Mouse (Mus musculus) right cerebral cortex, postnatal 25 days (tissue): ENCODE measurements at regions not wholly inside any gene's neighbourhood (a gene's known extent, or its start where the extent isn't known, plus 50 kb on each side); places are given as distances from the start of the nearest gene placed in this dataset.

ENCODE experiments used
- DNase-seq: peaks from one replicate; pipeline ENCODE4 v3.0.0; 2022

GRCm38 (mm10) chr10:83897558-83897957 is 174.9 kb downstream of the 1500009L16Rik start:
- no peak for DNase-seq

- DNase-seq: no peak
Measured at GRCm38 (mm10) chr10:83906751-83907150, 184.1 kb downstream of the 1500009L16Rik start.

- no peak for DNase-seq
Measured at GRCm38 (mm10) chr10:83910649-83911370, 188.1 kb downstream of the 1500009L16Rik start.

- no peak for DNase-seq
Measured at GRCm38 (mm10) chr10:83914401-83915132, 191.9 kb downstream of the 1500009L16Rik start.

- no peak for DNase-seq
Measured at GRCm38 (mm10) chr10:83915133-83915730, 192.6 kb downstream of the 1500009L16Rik start.

- no peak for DNase-seq
Measured at GRCm38 (mm10) chr10:83926990-83927389, 204.3 kb downstream of the 1500009L16Rik start.

GRCm38 (mm10) chr10:83927554-83927953 is 204.9 kb downstream of the 1500009L16Rik start:
- DNase-seq: no peak

GRCm38 (mm10) chr10:83931758-83932157 is 209.1 kb downstream of the 1500009L16Rik start:
- DNase-seq: no peak

- no peak for DNase-seq
Measured at GRCm38 (mm10) chr10:83933201-83933600, 210.5 kb downstream of the 1500009L16Rik start.

GRCm38 (mm10) chr10:83934498-83934897 is 211.8 kb downstream of the 1500009L16Rik start:
- DNase-seq: no peak

- DNase-seq: no peak
Measured at GRCm38 (mm10) chr10:83937168-83937567, 214.5 kb downstream of the 1500009L16Rik start.

- DNase-seq: no peak
Measured at GRCm38 (mm10) chr10:83942101-83942500, 219.4 kb downstream of the 1500009L16Rik start.

GRCm38 (mm10) chr10:83944158-83944557 is 221.5 kb downstream of the 1500009L16Rik start:
- no peak for DNase-seq

GRCm38 (mm10) chr10:83944897-83945296 is 222.2 kb downstream of the 1500009L16Rik start:
- no peak for DNase-seq

- DNase-seq: no peak
Measured at GRCm38 (mm10) chr10:83945503-83945902, 222.8 kb downstream of the 1500009L16Rik start.

GRCm38 (mm10) chr10:83946186-83947176 is 223.8 kb downstream of the 1500009L16Rik start:
- DNase-seq: no peak

GRCm38 (mm10) chr10:83957118-83957759 is 234.6 kb downstream of the 1500009L16Rik start:
- no peak for DNase-seq

- no peak for DNase-seq
Measured at GRCm38 (mm10) chr10:83958397-83958796, 235.7 kb downstream of the 1500009L16Rik start.

- DNase-seq: no peak
Measured at GRCm38 (mm10) chr10:83958826-83959225, 236.2 kb downstream of the 1500009L16Rik start.

- no peak for DNase-seq
Measured at GRCm38 (mm10) chr10:83963232-83963760, 240.6 kb downstream of the 1500009L16Rik start.

- no peak for DNase-seq
Measured at GRCm38 (mm10) chr10:83963779-83964643, 241.3 kb downstream of the 1500009L16Rik start.
